Mouse (Mus musculus): ENCODE data around the gene Ccpg1os. TPM values are rescaled to one million over a fixed set of nuclear protein-coding genes. Genes with fewer than 3 reads are reported as not detected.

The Ccpg1os gene
- 5.5 and 6.5 TPM in 2 replicates for polyA plus RNA-seq (2011; ENCODE audit: insufficient read length, low read depth, missing spikeins)

- Histone ChIP-seq H3K4me1 (ENCODE audit: control insufficient read depth, insufficient read depth, low read length) (0 out of 2 replicates have a peak, but pooled peaks cover 3% of the 10 kb centered on the region), H3K4me3 (ENCODE audit: insufficient read depth, low read length) (peak within 1 kb of the TSS; percentile 94), H3K27ac (ENCODE audit: insufficient read depth, low read length) (no peak within 1 kb of the TSS)
- TF ChIP-seq CTCF (IDR thresholded peaks at IDR 0.05; ENCODE audit: borderline replicate concordance, insufficient read depth, low read length) (no peak), POLR2A (IDR thresholded peaks at IDR 0.05; ENCODE audit: low read depth, low read length) (peak; percentile 42)
Measured at GRCm38 (mm10) chr9:72985250-72986220, at the start of gene Ccpg1os, which contains the start of gene Ccpg1. Gene Ccpg1os (minus strand): TSS chr9:72985382. Gene Ccpg1 (plus strand): TSS chr9:72985429.

- TF ChIP-seq CTCF (IDR thresholded peaks at IDR 0.05; ENCODE audit: borderline replicate concordance, insufficient read depth, low read length) (no peak), POLR2A (IDR thresholded peaks at IDR 0.05; ENCODE audit: low read depth, low read length) (no peak)
- Histone ChIP-seq H3K4me3 (ENCODE audit: insufficient read depth, low read length) (no peak overlapping the region), H3K4me1 (ENCODE audit: control insufficient read depth, insufficient read depth, low read length) (no peaks in the 10 kb centered on the region), H3K27ac (ENCODE audit: insufficient read depth, low read length) (no peak overlapping the region)
Measured at GRCm38 (mm10) chr9:73033406-73033805, 48.2 kb upstream of the Ccpg1os start.

DNA sequence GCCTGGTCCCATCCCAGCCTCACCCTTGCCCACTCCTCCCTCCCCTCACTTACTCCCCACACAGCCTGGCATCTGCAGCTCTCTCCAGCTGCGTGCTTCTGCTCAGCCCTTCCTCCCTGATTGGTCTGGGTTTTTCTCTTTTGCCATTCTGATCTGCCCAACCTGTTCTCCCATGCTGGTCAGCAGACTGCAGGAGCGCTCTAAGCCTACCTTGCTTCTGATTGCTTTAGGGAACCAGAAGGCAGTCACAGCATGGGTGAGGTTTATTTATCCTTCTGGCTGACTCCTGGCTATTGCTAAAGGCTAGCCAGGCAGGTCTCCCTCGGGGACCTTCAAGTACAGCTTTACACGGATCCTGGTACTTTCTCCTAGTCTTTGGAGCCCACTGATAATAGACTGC lies 46.2 kb upstream of the Ccpg1os start:
- TF ChIP-seq CTCF (IDR thresholded peaks at IDR 0.05; ENCODE audit: borderline replicate concordance, insufficient read depth, low read length) (no peak), POLR2A (IDR thresholded peaks at IDR 0.05; ENCODE audit: low read depth, low read length) (no peak)
- H3K4me1 ChIP-seq (ENCODE audit: control insufficient read depth, insufficient read depth, low read length), result no peaks in the 10 kb centered on the region
- H3K27ac ChIP-seq (ENCODE audit: insufficient read depth, low read length), result no peak overlapping the region
- H3K4me3 ChIP-seq (ENCODE audit: insufficient read depth, low read length), result no peak overlapping the region

DNA sequence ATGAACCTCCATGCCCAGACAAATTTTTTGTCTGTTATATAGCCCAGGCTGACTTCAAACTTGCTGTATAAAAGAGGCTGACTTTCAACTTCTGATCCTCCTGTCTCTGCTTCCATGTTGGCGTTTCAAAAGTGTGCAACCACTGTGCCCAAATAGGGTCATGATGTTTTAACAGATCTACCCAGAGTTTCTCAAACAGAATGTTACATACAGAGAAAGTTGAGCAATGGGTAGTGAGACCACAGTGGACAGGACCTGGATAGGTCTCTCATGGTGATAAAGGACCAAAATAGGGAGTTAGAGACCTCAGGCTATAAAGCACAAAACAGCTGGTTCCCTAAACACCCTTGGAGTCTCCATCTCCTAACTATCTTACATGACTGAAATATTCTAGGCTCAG lies 45.3 kb upstream of the Ccpg1os start:
- Histone ChIP-seq H3K4me1 (ENCODE audit: control insufficient read depth, insufficient read depth, low read length) (no peaks in the 10 kb centered on the region), H3K4me3 (ENCODE audit: insufficient read depth, low read length) (no peak overlapping the region), H3K27ac (ENCODE audit: insufficient read depth, low read length) (no peak overlapping the region)
- no peak for TF ChIP-seq POLR2A (IDR thresholded peaks at IDR 0.05; ENCODE audit: low read depth, low read length)
- TF ChIP-seq CTCF (IDR thresholded peaks at IDR 0.05; ENCODE audit: borderline replicate concordance, insufficient read depth, low read length), result no peak

- H3K4me3 ChIP-seq (ENCODE audit: insufficient read depth, low read length), result no peak overlapping the region
- no peaks in the 10 kb centered on the region for H3K4me1 ChIP-seq (ENCODE audit: control insufficient read depth, insufficient read depth, low read length)
- TF ChIP-seq CTCF (IDR thresholded peaks at IDR 0.05; ENCODE audit: borderline replicate concordance, insufficient read depth, low read length) (no peak), POLR2A (IDR thresholded peaks at IDR 0.05; ENCODE audit: low read depth, low read length) (no peak)
- no peak overlapping the region for H3K27ac ChIP-seq (ENCODE audit: insufficient read depth, low read length)
Measured at GRCm38 (mm10) chr9:73025818-73026636, 40.8 kb upstream of the Ccpg1os start.

DNA sequence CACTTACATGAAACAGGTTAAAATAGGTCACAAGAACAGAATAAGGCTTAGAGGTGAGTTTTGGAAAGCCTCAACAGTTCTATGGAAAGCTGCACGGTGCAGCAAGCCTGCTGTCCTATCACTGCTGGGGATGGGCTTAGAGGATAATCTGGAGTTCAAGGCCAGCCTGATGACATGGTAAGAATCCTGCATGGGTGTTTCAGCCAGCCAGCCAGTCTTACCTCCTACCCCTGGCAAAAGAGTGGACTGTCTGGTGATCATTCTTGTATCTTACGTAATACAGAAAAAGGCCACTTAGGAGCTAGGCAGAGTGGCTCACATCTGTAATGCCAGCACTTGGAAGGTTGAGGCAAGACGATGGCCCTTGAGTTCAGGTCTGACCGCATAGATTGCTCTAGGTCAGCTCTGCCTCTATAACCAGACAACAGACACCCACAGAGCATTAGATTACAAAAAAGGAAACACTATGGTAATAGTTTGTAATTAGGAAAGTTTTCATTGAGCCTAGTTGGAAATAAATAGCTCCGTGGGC lies 35.5 kb upstream of the Ccpg1os start:
- no peak for TF ChIP-seq CTCF (IDR thresholded peaks at IDR 0.05; ENCODE audit: borderline replicate concordance, insufficient read depth, low read length)
- no peak for TF ChIP-seq POLR2A (IDR thresholded peaks at IDR 0.05; ENCODE audit: low read depth, low read length)
- no peak overlapping the region for H3K4me3 ChIP-seq (ENCODE audit: insufficient read depth, low read length)
- no peaks in the 10 kb centered on the region for H3K4me1 ChIP-seq (ENCODE audit: control insufficient read depth, insufficient read depth, low read length)
- no peak overlapping the region for H3K27ac ChIP-seq (ENCODE audit: insufficient read depth, low read length)

DNA sequence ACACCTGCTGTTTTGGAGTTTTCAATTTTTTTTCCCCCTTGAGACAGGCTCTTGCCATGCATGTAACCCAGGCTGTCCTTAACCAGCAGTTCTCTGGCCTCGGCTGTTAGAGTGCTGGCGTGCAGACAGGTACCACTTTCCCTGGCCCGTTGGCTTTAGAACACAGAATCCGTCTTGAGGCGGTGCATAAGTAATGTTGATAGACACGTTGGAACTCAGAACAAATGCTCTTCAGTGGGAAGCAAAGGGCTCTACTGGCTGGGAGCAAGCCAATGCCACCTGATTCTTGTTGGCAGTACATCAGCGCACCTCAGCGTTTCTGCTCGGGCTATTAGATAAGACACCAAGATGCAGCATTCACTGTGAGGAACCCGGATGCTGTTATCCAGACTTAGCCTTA lies 34.7 kb upstream of the Ccpg1os start:
- Histone ChIP-seq H3K27ac (ENCODE audit: insufficient read depth, low read length) (no peak overlapping the region), H3K4me1 (ENCODE audit: control insufficient read depth, insufficient read depth, low read length) (no peaks in the 10 kb centered on the region), H3K4me3 (ENCODE audit: insufficient read depth, low read length) (no peak overlapping the region)
- no peak for TF ChIP-seq POLR2A (IDR thresholded peaks at IDR 0.05; ENCODE audit: low read depth, low read length)
- no peak for TF ChIP-seq CTCF (IDR thresholded peaks at IDR 0.05; ENCODE audit: borderline replicate concordance, insufficient read depth, low read length)

DNA sequence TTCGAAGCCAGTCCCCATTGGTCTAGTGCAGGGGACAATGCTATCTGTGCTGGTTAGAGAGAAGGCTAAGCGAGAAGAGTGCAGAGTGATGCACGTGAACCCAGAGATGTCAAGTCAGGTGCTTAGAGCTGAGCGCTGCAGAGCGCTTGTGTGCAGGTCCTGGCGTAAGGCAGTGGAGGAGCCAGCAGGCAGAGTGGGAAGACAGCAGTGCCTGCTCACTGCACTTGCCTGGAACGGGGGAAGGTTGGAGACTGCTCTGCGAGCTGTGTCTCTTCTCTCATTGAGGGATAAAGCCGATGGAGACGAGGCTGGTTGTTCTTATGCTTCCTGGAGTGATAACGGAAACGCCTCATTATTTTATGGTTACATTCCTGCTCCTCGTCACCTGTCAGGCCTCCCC lies 29.5 kb upstream of the Ccpg1os start:
- Histone ChIP-seq H3K27ac (ENCODE audit: insufficient read depth, low read length) (no peak overlapping the region), H3K4me3 (ENCODE audit: insufficient read depth, low read length) (no peak overlapping the region), H3K4me1 (ENCODE audit: control insufficient read depth, insufficient read depth, low read length) (no peaks in the 10 kb centered on the region)
- no peak for TF ChIP-seq POLR2A (IDR thresholded peaks at IDR 0.05; ENCODE audit: low read depth, low read length)
- no peak for TF ChIP-seq CTCF (IDR thresholded peaks at IDR 0.05; ENCODE audit: borderline replicate concordance, insufficient read depth, low read length)

DNA sequence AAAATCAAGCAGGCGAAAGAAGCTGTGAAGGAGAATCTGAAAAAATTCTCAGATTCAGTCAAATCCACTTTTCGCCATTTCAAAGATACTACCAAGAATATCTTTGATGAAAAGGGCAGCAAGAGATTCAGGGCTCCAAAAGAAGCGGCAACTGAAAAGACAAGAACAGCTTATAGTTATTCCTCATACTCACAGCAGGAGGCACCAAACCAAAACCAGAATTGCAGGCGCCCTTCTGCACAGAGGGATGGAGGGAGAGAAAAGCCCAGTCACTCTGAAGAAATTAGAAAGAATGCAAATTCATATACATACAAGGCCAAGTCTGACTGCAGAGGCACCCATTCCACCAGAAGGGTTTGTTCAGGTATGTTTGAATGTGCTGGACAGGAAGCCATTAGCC lies 27.4 kb upstream of the Ccpg1os start:
- Histone ChIP-seq H3K27ac (ENCODE audit: insufficient read depth, low read length) (no peak overlapping the region), H3K4me3 (ENCODE audit: insufficient read depth, low read length) (no peak overlapping the region), H3K4me1 (ENCODE audit: control insufficient read depth, insufficient read depth, low read length) (no peaks in the 10 kb centered on the region)
- no peak for TF ChIP-seq POLR2A (IDR thresholded peaks at IDR 0.05; ENCODE audit: low read depth, low read length)
- no peak for TF ChIP-seq CTCF (IDR thresholded peaks at IDR 0.05; ENCODE audit: borderline replicate concordance, insufficient read depth, low read length)

All from embryonic fibroblast, embryonic 13.5 days (primary cell).